Mouse (Mus musculus) lung, postnatal 0 days (tissue): Measurements from ENCODE around the gene Efcab8.

Experiments
- CTCF ChIP-seq: IDR thresholded peaks from 2 replicates; pipeline ENCODE4 v1.5.1; 2016; ENCODE audit warnings: antibody characterized with exemption, mild to moderate bottlenecking
- EP300 ChIP-seq: IDR thresholded peaks from 2 replicates; pipeline ENCODE4 v1.6.1; 2016; ENCODE audit warnings: antibody characterized with exemption, mild to moderate bottlenecking, control low read depth

DNA sequence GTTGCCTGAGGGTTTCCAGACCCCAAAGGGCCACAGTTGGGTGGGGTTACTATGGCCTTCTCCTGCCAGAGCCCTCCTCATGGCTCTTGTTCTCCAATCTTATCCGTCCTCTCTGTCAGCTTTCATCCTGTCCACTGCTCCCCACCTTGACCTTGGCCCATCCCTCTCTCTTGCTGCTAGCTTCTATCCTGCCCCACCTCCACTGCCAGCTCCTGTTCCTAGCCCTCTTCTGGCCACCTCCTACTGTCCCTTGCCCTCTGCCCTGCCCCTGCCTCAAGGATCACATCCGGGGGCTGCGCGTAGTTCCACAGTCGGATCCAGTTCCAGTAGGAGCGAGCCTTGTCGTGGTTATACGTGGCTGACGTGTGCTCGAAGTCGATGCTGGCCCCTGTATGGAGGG lies 80.6 kb downstream of the Efcab8 start:
- TF ChIP-seq CTCF, result no peak
- no peak for TF ChIP-seq EP300
